Mouse (Mus musculus) erythroblast, embryonic 14.5 days (primary cell): Measurements from ENCODE around the gene Usp3.

ENCODE experiments used
- GATA1 ChIP-seq: IDR thresholded peaks from 2 replicates; pipeline ENCODE4 v1.6.1; 2012; ENCODE audit warnings: low read length, inconsistent platforms, mixed read lengths
- TAL1 ChIP-seq: IDR thresholded peaks from 3 replicates; pipeline ENCODE4 v1.6.1; 2012; ENCODE audit warnings: low read length, inconsistent platforms, mixed read lengths

- TF ChIP-seq GATA1, result peak; percentile 70
- TF ChIP-seq TAL1, result peak; percentile 70
Measured at GRCm38 (mm10) chr9:66575878-66576238, 17.1 kb downstream of the Usp3 start.
